Mouse (Mus musculus): ENCODE results near the gene Rnls. TPM values are rescaled to one million over a fixed set of nuclear protein-coding genes. Genes with fewer than 3 reads are reported as not detected.

Rnls gene
- polyA plus RNA-seq, 1 experiment from 2014 or later: 8.3 TPM

GRCm38 (mm10) chr19:33225858-33226705 is 166.0 kb downstream of the Rnls start:
- Histone ChIP-seq H3K9me3 (ENCODE audit: control insufficient read depth) (no peaks in the 10 kb centered on the region), H3K4me3 (ENCODE audit: low read depth, low read length) (no peak overlapping the region), H3K4me1 (replicated peaks; ENCODE audit: control insufficient read depth, insufficient read depth, low read length) (no peaks in the 10 kb centered on the region; the same call in 1 of the 2 replicates), H3K27ac (ENCODE audit: low read depth, low read length) (no peak overlapping the region), H3K36me3 (ENCODE audit: control insufficient read depth, insufficient read depth) (no peaks in the 10 kb centered on the region), H3K9ac (ENCODE audit: low read depth, low read length) (no peak overlapping the region), H3K4me2 (replicated peaks; ENCODE audit: low read depth) (no peak overlapping the region), H3K27me3 (replicated peaks; ENCODE audit: control insufficient read depth, insufficient read depth, low read length) (no peaks in the 10 kb centered on the region)
- TF ChIP-seq CTCF (IDR thresholded peaks at IDR 0.05; ENCODE audit: low read depth): peak; percentile 45
- no peak for ATAC-seq
- 74% methylated on average over 5 of the region's 5 CpGs for WGBS

- Histone ChIP-seq H3K27ac (ENCODE audit: low read depth, low read length) (no peak overlapping the region), H3K27me3 (replicated peaks; ENCODE audit: control insufficient read depth, insufficient read depth, low read length) (no peaks in the 10 kb centered on the region), H3K9ac (ENCODE audit: low read depth, low read length) (no peak overlapping the region), H3K4me3 (ENCODE audit: low read depth, low read length) (no peak overlapping the region), H3K9me3 (ENCODE audit: control insufficient read depth) (no peaks in the 10 kb centered on the region), H3K4me2 (replicated peaks; ENCODE audit: low read depth) (no peak overlapping the region), H3K4me1 (replicated peaks; ENCODE audit: control insufficient read depth, insufficient read depth, low read length) (no peaks in the 10 kb centered on the region; the same call in 1 of the 2 replicates), H3K36me3 (ENCODE audit: control insufficient read depth, insufficient read depth) (no peaks in the 10 kb centered on the region)
- no peak for ATAC-seq
- WGBS: 82% methylated on average over 9 of the region's 9 CpGs
- TF ChIP-seq CTCF (IDR thresholded peaks at IDR 0.05; ENCODE audit: low read depth): no peak
Measured at GRCm38 (mm10) chr19:33225002-33225376, 167.1 kb downstream of the Rnls start.

DNA sequence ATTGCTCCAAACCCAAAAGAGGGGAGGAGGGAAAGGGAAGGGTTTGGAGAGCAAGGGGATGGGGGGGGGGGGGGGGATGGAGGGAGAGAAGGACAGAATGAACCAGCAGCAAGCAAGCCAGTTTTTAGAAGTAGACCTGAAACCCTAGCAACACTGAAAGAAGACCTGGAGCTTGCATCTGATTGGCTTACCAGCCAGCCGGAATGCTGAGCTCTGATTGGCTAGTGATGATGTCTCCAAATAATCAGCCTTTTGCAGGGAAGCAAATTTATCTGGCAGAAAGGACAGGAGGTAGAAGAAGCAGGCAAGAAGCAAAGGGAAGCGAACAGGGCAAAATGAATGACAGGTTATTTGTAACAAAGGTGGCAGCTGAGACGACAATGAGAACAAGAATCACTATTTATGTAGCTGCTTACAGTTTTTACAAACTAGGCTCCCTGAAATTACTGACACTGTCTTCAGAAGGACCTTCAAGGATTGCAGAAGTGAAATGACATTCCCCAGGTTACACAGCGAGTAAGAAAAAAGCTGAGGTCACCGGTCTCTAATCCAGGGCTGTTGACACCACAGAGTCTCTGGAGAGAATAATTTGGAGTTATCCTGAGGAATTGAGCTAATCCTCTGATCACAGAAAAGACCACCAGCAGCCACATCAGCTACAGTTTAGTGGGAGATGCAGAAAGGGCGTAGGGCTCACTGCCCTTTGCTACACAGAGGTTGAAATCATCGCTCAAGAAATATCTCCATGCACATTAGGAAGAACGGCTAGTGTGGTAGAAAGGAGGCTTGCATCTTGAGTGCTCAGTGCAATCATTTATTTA is 167.7 kb downstream of the Rnls start:
- Histone ChIP-seq H3K9me3 (ENCODE audit: control insufficient read depth) (no peaks in the 10 kb centered on the region), H3K4me2 (replicated peaks; ENCODE audit: low read depth) (no peak overlapping the region), H3K4me3 (ENCODE audit: low read depth, low read length) (no peak overlapping the region), H3K36me3 (ENCODE audit: control insufficient read depth, insufficient read depth) (no peaks in the 10 kb centered on the region), H3K4me1 (replicated peaks; ENCODE audit: control insufficient read depth, insufficient read depth, low read length) (no peaks in the 10 kb centered on the region; the same call in 1 of the 2 replicates), H3K27me3 (replicated peaks; ENCODE audit: control insufficient read depth, insufficient read depth, low read length) (no peaks in the 10 kb centered on the region), H3K27ac (ENCODE audit: low read depth, low read length) (no peak overlapping the region), H3K9ac (ENCODE audit: low read depth, low read length) (no peak overlapping the region)
- TF ChIP-seq CTCF (IDR thresholded peaks at IDR 0.05; ENCODE audit: low read depth): no peak
- ATAC-seq: no peak
- 71% methylated on average over 8 of the region's 8 CpGs for whole genome bisulfite sequencing

DNA sequence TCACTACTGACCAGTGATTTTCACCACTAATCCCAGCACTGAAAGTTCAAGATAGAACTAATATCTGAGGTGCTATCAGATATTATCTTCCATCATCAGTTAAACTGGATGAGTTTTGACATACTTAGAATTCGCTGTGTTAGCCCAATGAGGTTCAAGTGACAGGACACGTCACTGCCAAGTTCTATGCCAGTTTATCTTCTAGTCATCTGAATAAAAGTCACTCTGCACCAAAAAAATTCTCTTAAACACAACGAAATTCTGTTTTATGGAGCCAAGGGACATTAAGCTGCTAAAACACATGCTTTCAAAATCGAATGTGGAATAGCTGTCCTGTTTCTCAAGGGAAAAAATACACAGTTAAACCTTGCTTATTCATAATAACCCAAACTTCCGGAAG is 168.3 kb downstream of the Rnls start:
- WGBS: 55% methylated on average over 5 of the region's 5 CpGs
- H3K4me3 ChIP-seq (ENCODE audit: low read depth, low read length): no peak overlapping the region
- H3K4me2 ChIP-seq (replicated peaks; ENCODE audit: low read depth): no peak overlapping the region
- H3K9ac ChIP-seq (ENCODE audit: low read depth, low read length): no peak overlapping the region
- no peak for ATAC-seq
- H3K36me3 ChIP-seq (ENCODE audit: control insufficient read depth, insufficient read depth): no peaks in the 10 kb centered on the region
- no peak for TF ChIP-seq CTCF (IDR thresholded peaks at IDR 0.05; ENCODE audit: low read depth)
- no peaks in the 10 kb centered on the region for H3K9me3 ChIP-seq (ENCODE audit: control insufficient read depth)
- no peak overlapping the region for H3K27ac ChIP-seq (ENCODE audit: low read depth, low read length)
- no peaks in the 10 kb centered on the region; the same call in 1 of the 2 replicates for H3K4me1 ChIP-seq (replicated peaks; ENCODE audit: control insufficient read depth, insufficient read depth, low read length)
- H3K27me3 ChIP-seq (replicated peaks; ENCODE audit: control insufficient read depth, insufficient read depth, low read length): no peaks in the 10 kb centered on the region

- H3K4me2 ChIP-seq (replicated peaks; ENCODE audit: low read depth): peak overlapping the region; percentile 37; the same call in 1 of the 2 replicates
- 35% methylated on average over 6 of the region's 6 CpGs for WGBS
Measured at GRCm38 (mm10) chr19:33223276-33223675, 168.8 kb downstream of the Rnls start.

DNA sequence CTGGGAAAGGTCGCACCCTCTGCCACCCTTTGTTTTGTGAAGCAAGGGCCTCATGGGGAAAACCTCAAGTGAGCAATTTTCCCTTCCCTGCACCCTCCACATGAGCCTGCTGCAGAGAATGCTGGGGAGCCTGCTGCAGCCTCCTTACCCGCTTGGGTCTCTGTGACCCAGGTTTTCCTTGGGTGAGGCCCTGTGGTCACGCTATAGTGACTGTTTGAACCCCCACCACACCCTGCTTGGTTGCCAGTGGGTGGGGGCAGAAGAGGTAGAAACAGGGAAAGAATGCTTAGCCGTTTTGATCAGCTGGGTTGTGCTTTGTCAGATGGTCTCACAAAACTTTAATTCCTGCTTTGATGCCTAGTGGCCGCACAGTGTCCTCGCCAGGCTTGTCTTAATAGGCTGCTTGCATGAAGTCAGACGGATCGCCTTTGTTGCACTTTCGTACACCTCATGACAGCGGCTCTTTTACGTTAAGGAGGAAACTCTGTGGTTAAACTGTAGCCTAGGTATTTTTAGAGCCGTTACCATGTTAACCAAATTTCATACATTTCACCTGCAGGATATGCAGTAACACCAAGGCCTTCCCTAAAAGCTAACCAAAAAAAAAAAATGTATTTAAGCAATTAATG is 169.4 kb downstream of the Rnls start:
- no peaks in the 10 kb centered on the region for H3K27me3 ChIP-seq (replicated peaks; ENCODE audit: control insufficient read depth, insufficient read depth, low read length)
- H3K4me1 ChIP-seq (replicated peaks; ENCODE audit: control insufficient read depth, insufficient read depth, low read length): no peaks in the 10 kb centered on the region; the same call in 1 of the 2 replicates
- H3K27ac ChIP-seq (ENCODE audit: low read depth, low read length): no peak overlapping the region
- no peak overlapping the region for H3K9ac ChIP-seq (ENCODE audit: low read depth, low read length)
- H3K36me3 ChIP-seq (ENCODE audit: control insufficient read depth, insufficient read depth): no peaks in the 10 kb centered on the region
- no peak overlapping the region for H3K4me3 ChIP-seq (ENCODE audit: low read depth, low read length)
- ATAC-seq: peak; percentile 64
- no peak for TF ChIP-seq CTCF (IDR thresholded peaks at IDR 0.05; ENCODE audit: low read depth)
- WGBS: 40% methylated on average over 12 of the region's 12 CpGs
- H3K9me3 ChIP-seq (ENCODE audit: control insufficient read depth): no peaks in the 10 kb centered on the region
- peak overlapping the region; percentile 37 for H3K4me2 ChIP-seq (replicated peaks; ENCODE audit: low read depth)

More at GRCm38 (mm10) chr19:33223276-33223675, 168.8 kb downstream of the Rnls start:
- Histone ChIP-seq H3K36me3 (ENCODE audit: control insufficient read depth, insufficient read depth) (no peaks in the 10 kb centered on the region), H3K9ac (ENCODE audit: low read depth, low read length) (no peak overlapping the region), H3K4me1 (replicated peaks; ENCODE audit: control insufficient read depth, insufficient read depth, low read length) (no peaks in the 10 kb centered on the region; the same call in 1 of the 2 replicates), H3K4me3 (ENCODE audit: low read depth, low read length) (no peak overlapping the region), H3K27me3 (replicated peaks; ENCODE audit: control insufficient read depth, insufficient read depth, low read length) (no peaks in the 10 kb centered on the region), H3K27ac (ENCODE audit: low read depth, low read length) (no peak overlapping the region), H3K9me3 (ENCODE audit: control insufficient read depth) (no peaks in the 10 kb centered on the region)
- peak; percentile 67 for ATAC-seq
- TF ChIP-seq CTCF (IDR thresholded peaks at IDR 0.05; ENCODE audit: low read depth): peak; percentile 59
